In genomic region chr2:169766247-169766646, GRCm38 (mm10) we compare ENCODE assay signal across 21 mouse cellular contexts.
A peak's percentile ranks its signal among the peaks of the same experiment; 100 is the strongest.
DNase-seq lines count a peak whose midpoint lies in the region; ATAC-seq and TF ChIP-seq lines count a peak whose summit lies in the region.
"Had no signal": no experiment of that assay in that cellular context is flagged by ENCODE, and none has a peak within 500 bp of the region (broad histone marks: within the 10 kb centered on the region; RNA-seq: fewer than 3 reads in every experiment).

No protein-coding gene starts in this region.

- H3K27me3 ChIP-seq in heart, embryonic 12.5 days (replicated peaks): 0 out of 2 replicates have a peak, but pooled peaks cover 9% of the 10 kb centered on the region
- H3K27me3 ChIP-seq in intestine, embryonic 15.5 days (replicated peaks): no peaks in the 10 kb centered on the region
- H3K27me3 ChIP-seq in intestine, postnatal 0 days (replicated peaks; ENCODE audit: control insufficient read depth, insufficient read depth, low read length): no peaks in the 10 kb centered on the region
- H3K27me3 ChIP-seq in stomach, postnatal 0 days (ENCODE audit: control insufficient read depth, insufficient read depth, low read length): no peaks in the 10 kb centered on the region
- H3K27me3 ChIP-seq: forebrain, embryonic 13.5 days; hindbrain, embryonic 12.5 days; hindbrain, embryonic 15.5 days had no signal

- H3K36me3 ChIP-seq in heart, embryonic 12.5 days: no peaks in the 10 kb centered on the region
- no peaks in the 10 kb centered on the region for H3K36me3 ChIP-seq in intestine, embryonic 15.5 days
- H3K36me3 ChIP-seq in intestine, postnatal 0 days (ENCODE audit: control insufficient read depth, insufficient read depth): no peaks in the 10 kb centered on the region
- no peaks in the 10 kb centered on the region for H3K36me3 ChIP-seq in stomach, postnatal 0 days (ENCODE audit: control insufficient read depth, insufficient read depth, low read length)
- H3K36me3 ChIP-seq: forebrain, embryonic 10.5 days; hindbrain, embryonic 12.5 days; hindbrain, embryonic 15.5 days had no signal

- H3K4me1 ChIP-seq in heart, embryonic 12.5 days (replicated peaks): peaks cover 21% of the 10 kb centered on the region
- H3K4me1 ChIP-seq in intestine, embryonic 15.5 days (replicated peaks): 0 out of 2 replicates have a peak, but pooled peaks cover 5% of the 10 kb centered on the region
- peaks cover 6% of the 10 kb centered on the region; the same call in 1 of the 2 replicates for H3K4me1 ChIP-seq in intestine, postnatal 0 days (replicated peaks; ENCODE audit: control insufficient read depth, insufficient read depth, low read length)
- no peaks in the 10 kb centered on the region for H3K4me1 ChIP-seq in stomach, postnatal 0 days (replicated peaks; ENCODE audit: control insufficient read depth, insufficient read depth)
- H3K4me1 ChIP-seq: forebrain, embryonic 10.5 days; forebrain, embryonic 13.5 days; hindbrain, embryonic 12.5 days; hindbrain, embryonic 15.5 days had no signal

- no peak for DNase-seq in heart, postnatal 14 days
- peak; percentile 21 for DNase-seq in stomach, postnatal 0 days (ENCODE audit: low spot score)
- DNase-seq in ovary, postnatal 10 days (ENCODE audit: low spot score): no peak
- DNase-seq: adrenal gland, adult 8-10 months; adrenal gland, postnatal 25 days; cerebellum, adult 18-20 months; cerebellum, adult 9-10 months; cerebellum, postnatal 14 days; gastrocnemius, postnatal 10 days; gastrocnemius, postnatal 36 days; kidney, adult 2 months had no signal

- H3K4me3 ChIP-seq in heart, embryonic 12.5 days: no peak overlapping the region
- H3K4me3 ChIP-seq in intestine, embryonic 15.5 days (replicated peaks): no peak overlapping the region
- no peak overlapping the region for H3K4me3 ChIP-seq in intestine, postnatal 0 days (ENCODE audit: low read depth, low read length)
- no peak overlapping the region for H3K4me3 ChIP-seq in stomach, postnatal 0 days (ENCODE audit: low read depth, low read length)
- H3K4me3 ChIP-seq: forebrain, embryonic 10.5 days; forebrain, embryonic 13.5 days; hindbrain, embryonic 12.5 days; hindbrain, embryonic 15.5 days had no signal

- TF ChIP-seq EP300 in stomach, postnatal 0 days (optimal IDR thresholded peaks at IDR 0.05): no peak

- no peak for ATAC-seq in heart, embryonic 12.5 days (ENCODE audit: insufficient number of reproducible peaks, low FRiP score)
- ATAC-seq in intestine, embryonic 15.5 days: peak; percentile 68
- no peak for ATAC-seq in intestine, postnatal 0 days
- ATAC-seq in stomach, postnatal 0 days (ENCODE audit: low FRiP score, low TSS enrichment): no peak
- ATAC-seq: activated CD4-positive, CD25-positive, alpha-beta regulatory T cell, adult 4 months; CD4-positive, CD25-positive, alpha-beta regulatory T cell, adult 4 months; forebrain, embryonic 13.5 days; forebrain, embryonic 16.5 days had no signal

- H3K9me3 ChIP-seq in heart, embryonic 12.5 days (replicated peaks): no peaks in the 10 kb centered on the region
- H3K9me3 ChIP-seq in intestine, embryonic 15.5 days: no peaks in the 10 kb centered on the region
- H3K9me3 ChIP-seq in intestine, postnatal 0 days (ENCODE audit: control insufficient read depth): no peaks in the 10 kb centered on the region
- H3K9me3 ChIP-seq in stomach, postnatal 0 days (ENCODE audit: control insufficient read depth, low read length): no peaks in the 10 kb centered on the region
- H3K9me3 ChIP-seq: forebrain, embryonic 10.5 days; forebrain, embryonic 13.5 days; hindbrain, embryonic 12.5 days; hindbrain, embryonic 15.5 days had no signal

- H3K9ac ChIP-seq in heart, embryonic 12.5 days: no peak overlapping the region
- no peak overlapping the region for H3K9ac ChIP-seq in intestine, embryonic 15.5 days
- H3K9ac ChIP-seq in intestine, postnatal 0 days (ENCODE audit: low read depth, low read length): no peak overlapping the region
- H3K9ac ChIP-seq in stomach, postnatal 0 days (ENCODE audit: low read length): no peak overlapping the region
- H3K9ac ChIP-seq: forebrain, embryonic 13.5 days; hindbrain, embryonic 12.5 days; hindbrain, embryonic 15.5 days had no signal

- 19% methylated on average over 8 of the region's 8 CpGs for WGBS in heart, embryonic 12.5 days
- 52% methylated on average over 8 of the region's 8 CpGs for WGBS in intestine, embryonic 15.5 days
- WGBS in intestine, postnatal 0 days: 43% methylated on average over 8 of the region's 8 CpGs
- 63% methylated on average over 8 of the region's 8 CpGs for WGBS in stomach, postnatal 0 days

- intact Hi-C loops in heart, postnatal 14 days (cut with DNase I): no loop called here

- H3K27ac ChIP-seq in heart, embryonic 12.5 days (ENCODE audit: poor library complexity, severe bottlenecking): no peak overlapping the region
- no peak overlapping the region for H3K27ac ChIP-seq in intestine, embryonic 15.5 days
- no peak overlapping the region for H3K27ac ChIP-seq in intestine, postnatal 0 days (ENCODE audit: low read depth, low read length)
- H3K27ac ChIP-seq in stomach, postnatal 0 days (replicated peaks): no peak overlapping the region
- H3K27ac ChIP-seq: forebrain, embryonic 10.5 days; forebrain, embryonic 13.5 days; hindbrain, embryonic 12.5 days; hindbrain, embryonic 15.5 days had no signal

- H3K4me2 ChIP-seq in heart, embryonic 12.5 days: peak overlapping the region; percentile 17; the same call in 1 of the 2 replicates
- no peak overlapping the region for H3K4me2 ChIP-seq in intestine, embryonic 15.5 days (replicated peaks)
- H3K4me2 ChIP-seq in intestine, postnatal 0 days (replicated peaks; ENCODE audit: low read depth): no peak overlapping the region
- H3K4me2 ChIP-seq in stomach, postnatal 0 days (replicated peaks; ENCODE audit: low read depth): no peak overlapping the region
- H3K4me2 ChIP-seq: forebrain, embryonic 13.5 days; hindbrain, embryonic 12.5 days; hindbrain, embryonic 15.5 days had no signal

- no peak for TF ChIP-seq CTCF in intestine, postnatal 0 days (IDR thresholded peaks at IDR 0.05; ENCODE audit: low read depth)
- no peak for TF ChIP-seq CTCF in stomach, postnatal 0 days (IDR thresholded peaks at IDR 0.05; ENCODE audit: low read depth)
